Mouse (Mus musculus) myocyte (in vitro differentiated cells): ENCODE measurements around the gene Sox6. TPM values are rescaled to one million over a fixed set of nuclear protein-coding genes. Genes with fewer than 3 reads are reported as not detected.
A peak's percentile ranks its signal among the peaks of the same experiment; 100 is the strongest.

Experiments used
- H3K27me3 ChIP-seq: one replicate; pipeline ENCODE4 v1.6.1; 2011; ENCODE audit not compliant: control insufficient read depth, insufficient read depth, insufficient read length
- H3K36me3 ChIP-seq: one replicate; pipeline ENCODE4 v1.6.1; 2011; ENCODE audit not compliant: control insufficient read depth, insufficient read depth
- H3K4me2 ChIP-seq: one replicate; pipeline ENCODE4 v1.6.1; 2011; ENCODE audit warnings: low read depth, control low read depth
- H3K4me3 ChIP-seq: one replicate; pipeline ENCODE4 v1.5.1; 2011; ENCODE audit warnings: mild to moderate bottlenecking, control low read depth, moderate library complexity
- H3K79me2 ChIP-seq: one replicate; pipeline ENCODE4 v1.6.1; 2011; ENCODE audit not compliant: control insufficient read depth, insufficient read depth
- H3ac ChIP-seq: one replicate; pipeline ENCODE4 v1.6.1; 2011; ENCODE audit not compliant: control insufficient read depth, insufficient read length
- CEBPB ChIP-seq: IDR thresholded peaks from 2 replicates; pipeline ENCODE4 v1.6.1; 2011; ENCODE audit warnings: mild to moderate bottlenecking, moderate library complexity; ENCODE audit not compliant: poor library complexity, insufficient read depth, severe bottlenecking
- E2F4 ChIP-seq: IDR thresholded peaks from one replicate; pipeline ENCODE4 v1.6.1; 2011; ENCODE audit warnings: mild to moderate bottlenecking, control low read depth, moderate library complexity; ENCODE audit not compliant: insufficient read depth
- MAX ChIP-seq: IDR thresholded peaks from one replicate; pipeline ENCODE4 v1.6.1; 2011; ENCODE audit warnings: low read depth, mild to moderate bottlenecking, control low read depth
- MYOD1 ChIP-seq, 3 experiments: IDR thresholded peaks; one replicate each; pipeline ENCODE4 v1.6.1; 2011; ENCODE audit warnings: control low read depth in 2 of 3, low read depth in 2 of 3, mild to moderate bottlenecking in 2 of 3, moderate library complexity in 1 of 3; ENCODE audit not compliant: insufficient read length in 2 of 3, control insufficient read depth in 1 of 3
- MYOG ChIP-seq, 3 experiments: IDR thresholded peaks; one replicate each; pipeline ENCODE4 v1.6.1; 2011; ENCODE audit warnings: control low read depth in 2 of 3, low read depth in 2 of 3, mild to moderate bottlenecking in 2 of 3; ENCODE audit not compliant: insufficient read length in 2 of 3, control insufficient read depth in 1 of 3, insufficient read depth in 1 of 3
- POLR2A ChIP-seq: IDR thresholded peaks from one replicate; pipeline ENCODE4 v1.6.1; 2011; ENCODE audit warnings: low read depth, mild to moderate bottlenecking, control low read depth, moderate library complexity; ENCODE audit not compliant: insufficient read length
- POLR2AphosphoS2 ChIP-seq: IDR thresholded peaks from one replicate; pipeline ENCODE4 v1.6.1; 2011; ENCODE audit warnings: low read depth, control low read depth; ENCODE audit not compliant: insufficient read length
- REST ChIP-seq: IDR thresholded peaks from one replicate; pipeline ENCODE4 v1.6.1; 2011; ENCODE audit warnings: mild to moderate bottlenecking, control low read depth, moderate library complexity; ENCODE audit not compliant: insufficient read depth, insufficient read length
- SRF ChIP-seq: IDR thresholded peaks from one replicate; pipeline ENCODE4 v1.6.1; 2011; ENCODE audit warnings: low read depth; ENCODE audit not compliant: control insufficient read depth, insufficient read length
- TCF12 ChIP-seq: IDR thresholded peaks from one replicate; pipeline ENCODE4 v1.6.1; 2011; ENCODE audit warnings: mild to moderate bottlenecking, control low read depth; ENCODE audit not compliant: poor library complexity, insufficient read depth, severe bottlenecking
- TCF3 ChIP-seq: IDR thresholded peaks from one replicate; pipeline ENCODE4 v1.6.1; 2011; ENCODE audit warnings: low read depth, control low read depth; ENCODE audit not compliant: insufficient read length
- USF1 ChIP-seq: IDR thresholded peaks from one replicate; pipeline ENCODE4 v1.6.1; 2011; ENCODE audit warnings: low read depth, mild to moderate bottlenecking, control low read depth, moderate library complexity
- polyA plus RNA-seq: library from polyadenylated mRNA; unstranded; fragments of >200 nt; fragmentation: generic; extraction: Trizol; gene quantifications from one replicate; pipeline ENCODE4 v1.2.1, GENCODE M21; 2012; ENCODE audit warnings: missing spikeins

The Sox6 gene
- polyA plus RNA-seq, 1 experiment: 0.11 TPM

- Histone ChIP-seq H3K36me3 (no peaks in the 10 kb centered on the region), H3K27me3 (peaks cover 12% of the 10 kb centered on the region), H3K4me2 (peak overlapping the region; percentile 92), H3K4me3 (no peak overlapping the region), H3K79me2 (no peaks in the 10 kb centered on the region), H3ac (no peak overlapping the region)
- no peak for TF ChIP-seq USF1
- TF ChIP-seq CEBPB: no peak
- no peak for TF ChIP-seq POLR2A
- TF ChIP-seq REST: no peak
- no peak for TF ChIP-seq E2F4
- TF ChIP-seq TCF3: no peak
- TF ChIP-seq TCF12: no peak
- TF ChIP-seq POLR2AphosphoS2: no peak
- no peak for TF ChIP-seq MAX
Measured at GRCm38 (mm10) chr7:116039538-116040466, 1.2 kb upstream of the Sox6 start.

GRCm38 (mm10) chr7:116039196-116039537 lies 571 bp upstream of the Sox6 start, which contains the start of gene 1110004F10Rik:
TSS of gene 1110004F10Rik (plus strand) at chr7:116039397.
- TF ChIP-seq MYOD1 (IDR thresholded peaks at IDR 0.05; ENCODE audit: control insufficient read depth in 1 of 3, insufficient read length in 2 of 3, low read depth in 2 of 3): no peak
- no peak for TF ChIP-seq MYOG (IDR thresholded peaks at IDR 0.05; ENCODE audit: control insufficient read depth in 1 of 3, insufficient read depth in 1 of 3, insufficient read length in 2 of 3, low read depth in 2 of 3)
- TF ChIP-seq POLR2AphosphoS2: no peak
- no peak for TF ChIP-seq USF1
- no peak for TF ChIP-seq SRF
- no peak for TF ChIP-seq TCF3
- TF ChIP-seq TCF12: no peak
- no peak for TF ChIP-seq POLR2A
- no peak for TF ChIP-seq REST
- no peak for TF ChIP-seq CEBPB
- TF ChIP-seq MAX: no peak
- Histone ChIP-seq H3K79me2 (no peaks in the 10 kb centered on the region), H3K4me2 (peak within 1 kb of the TSS; percentile 92), H3K4me3 (no peak within 1 kb of the TSS), H3K36me3 (no peaks in the 10 kb centered on the region), H3ac (no peak within 1 kb of the TSS), H3K27me3 (peaks cover 18% of the 10 kb centered on the region)

- Histone ChIP-seq H3K4me2 (no peak overlapping the region), H3K36me3 (no peaks in the 10 kb centered on the region), H3K79me2 (no peaks in the 10 kb centered on the region), H3K27me3 (peaks cover 29% of the 10 kb centered on the region), H3ac (no peak overlapping the region), H3K4me3 (no peak overlapping the region)
- TF ChIP-seq SRF (no peak), USF1 (no peak), TCF12 (no peak), E2F4 (no peak), REST (no peak), POLR2AphosphoS2 (no peak), MYOD1 (IDR thresholded peaks at IDR 0.05; ENCODE audit: control insufficient read depth in 1 of 3, insufficient read length in 2 of 3, low read depth in 2 of 3) (no peak), MYOG (IDR thresholded peaks at IDR 0.05; ENCODE audit: control insufficient read depth in 1 of 3, insufficient read depth in 1 of 3, insufficient read length in 2 of 3, low read depth in 2 of 3) (no peak), MAX (no peak), TCF3 (no peak), POLR2A (no peak), CEBPB (no peak)
Measured at GRCm38 (mm10) chr7:116038024-116038423, 572 bp downstream of the Sox6 start.

- Histone ChIP-seq H3ac (no peak overlapping the region), H3K4me2 (no peak overlapping the region), H3K4me3 (no peak overlapping the region), H3K79me2 (no peaks in the 10 kb centered on the region), H3K27me3 (peaks cover 32% of the 10 kb centered on the region), H3K36me3 (no peaks in the 10 kb centered on the region)
- TF ChIP-seq E2F4 (no peak), MYOG (IDR thresholded peaks at IDR 0.05; ENCODE audit: control insufficient read depth in 1 of 3, insufficient read depth in 1 of 3, insufficient read length in 2 of 3, low read depth in 2 of 3) (no peak), TCF3 (no peak), MAX (no peak)
Measured at GRCm38 (mm10) chr7:116036591-116037555, 1.7 kb downstream of the Sox6 start.
